ENCODE assay signal across 8 mouse cellular contexts in the genomic region with DNA sequence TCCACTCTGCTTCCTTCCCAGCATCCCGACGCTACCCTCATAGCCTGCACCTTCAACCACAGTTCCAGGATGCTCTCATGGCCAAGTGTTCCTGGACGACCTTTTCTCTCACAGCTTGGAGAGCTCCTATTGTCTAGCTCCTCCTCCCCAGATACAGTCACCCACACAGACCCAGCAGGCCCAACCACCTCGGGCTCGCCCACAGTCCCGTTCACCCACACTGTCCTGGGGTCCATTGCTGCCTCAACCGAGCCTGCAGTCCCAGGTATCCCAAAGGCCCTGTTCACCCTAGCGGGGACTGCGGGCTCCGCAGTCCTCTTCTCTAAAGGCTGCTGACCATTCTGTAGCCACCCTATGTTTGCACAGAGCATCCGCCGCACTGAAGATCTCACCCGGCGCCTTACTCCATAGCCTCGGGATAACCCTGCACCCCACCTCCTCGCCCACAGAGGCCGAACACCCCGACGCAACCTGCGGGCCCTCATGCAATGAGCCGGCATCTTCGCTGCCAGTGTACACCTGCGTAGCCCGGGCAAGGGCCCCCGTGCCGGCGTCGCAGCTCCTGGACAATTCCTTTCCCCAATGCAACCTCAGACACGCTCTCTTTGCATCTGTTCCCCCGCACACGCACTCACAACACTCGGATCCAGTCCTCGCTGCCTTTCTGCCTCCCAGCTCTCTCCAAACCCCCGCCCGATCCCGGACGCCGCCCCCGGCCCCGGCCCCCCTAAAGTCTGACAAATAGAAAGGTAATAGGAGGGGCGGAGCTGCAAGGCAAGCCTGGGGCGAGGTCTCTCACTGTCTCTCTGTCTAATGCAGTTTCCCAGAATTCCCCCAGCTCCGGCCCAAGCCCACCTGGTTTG. TPM values are rescaled to one million over a fixed set of nuclear protein-coding genes. Genes with fewer than 3 reads are reported as not detected.
DNase-seq lines count a peak whose midpoint lies in the region; ATAC-seq and TF ChIP-seq lines count a peak whose summit lies in the region.

A gene (minus strand): TSS at position 500 of the 863 bp plus-strand sequence.

- peak; percentile 94 for DNase-seq in heart, adult 11 months
- DNase-seq in heart, postnatal 25 days (ENCODE audit: low spot score): no peak
- DNase-seq in layer of hippocampus, postnatal 10 days (ENCODE audit: low spot score in 2 of 2): peak; percentile 29 to 45

- ATAC-seq in heart, embryonic 15.5 days (replicated peaks; ENCODE audit: insufficient number of reproducible peaks, insufficient read depth, low FRiP score, low read depth): peak; percentile 36; the same call in 1 of the 2 replicates
- ATAC-seq in stomach, embryonic 14.5 days (ENCODE audit: insufficient number of reproducible peaks, insufficient read depth, low FRiP score, low read depth): peak; percentile 38; the same call in 1 of the 2 replicates

- under 1% methylated on average over 43 of the region's 43 CpGs for WGBS in heart, embryonic 15.5 days
- whole genome bisulfite sequencing in stomach, embryonic 14.5 days: under 1% methylated on average over 43 of the region's 43 CpGs

- TF ChIP-seq CTCF in ES-Bruce4 (IDR thresholded peaks at IDR 0.05; ENCODE audit: low read depth, low read length): no peak
- TF ChIP-seq CTCF in cortical plate, adult 2 months (IDR thresholded peaks at IDR 0.05; ENCODE audit: extremely low read depth, insufficient read depth, low read length): no peak

- H3K4me2 ChIP-seq in heart, embryonic 15.5 days: peak within 1 kb of the TSS; percentile 93
- peak within 1 kb of the TSS; percentile 91 for H3K4me2 ChIP-seq in stomach, embryonic 14.5 days (replicated peaks; ENCODE audit: low read depth, low read length)

- intact Hi-C loops in heart, postnatal 25 days (cut with DNase I): loop anchor here (5.0 kb wide), 1 partner anchor 154 kb away; no protein-coding TSS in a partner anchor

- peak within 1 kb of the TSS; percentile 73 for H3K27ac ChIP-seq in ES-Bruce4 (ENCODE audit: insufficient read depth, low read length)
- H3K27ac ChIP-seq in cortical plate, adult 2 months (ENCODE audit: insufficient read depth, low read length): peak within 1 kb of the TSS; percentile 66
- H3K27ac ChIP-seq in heart, embryonic 15.5 days: peak within 1 kb of the TSS; percentile 56
- peak within 1 kb of the TSS; percentile 69; the same call in 1 of the 2 replicates for H3K27ac ChIP-seq in stomach, embryonic 14.5 days (ENCODE audit: low read length)

- peaks cover 9% of the 10 kb centered on the region for H3K36me3 ChIP-seq in ES-Bruce4 (ENCODE audit: control insufficient read depth, insufficient read depth, low read length, poor library complexity, severe bottlenecking)
- H3K36me3 ChIP-seq in heart, embryonic 15.5 days: peaks cover 19% of the 10 kb centered on the region
- peaks cover 39% of the 10 kb centered on the region for H3K36me3 ChIP-seq in megakaryocyte, embryonic 14.5 days (replicated peaks; ENCODE audit: low read length)
- peaks cover 22% of the 10 kb centered on the region for H3K36me3 ChIP-seq in stomach, embryonic 14.5 days (ENCODE audit: control insufficient read depth, insufficient read depth, low read length)

- H3K27me3 ChIP-seq in ES-Bruce4 (ENCODE audit: control insufficient read depth, insufficient read depth, low read length, poor library complexity, severe bottlenecking): no peaks in the 10 kb centered on the region
- H3K27me3 ChIP-seq in heart, embryonic 15.5 days: no peaks in the 10 kb centered on the region
- no peaks in the 10 kb centered on the region for H3K27me3 ChIP-seq in megakaryocyte, embryonic 14.5 days (replicated peaks)
- H3K27me3 ChIP-seq in stomach, embryonic 14.5 days (ENCODE audit: control insufficient read depth, insufficient read depth, low read length): no peaks in the 10 kb centered on the region

- H3K4me1 ChIP-seq in ES-Bruce4 (ENCODE audit: control insufficient read depth, insufficient read depth, low read length): no peaks in the 10 kb centered on the region
- peaks cover 4% of the 10 kb centered on the region for H3K4me1 ChIP-seq in cortical plate, adult 2 months (ENCODE audit: control insufficient read depth, insufficient read depth, low read length)
- peaks cover 19% of the 10 kb centered on the region for H3K4me1 ChIP-seq in heart, embryonic 15.5 days (replicated peaks)
- peaks cover 40% of the 10 kb centered on the region for H3K4me1 ChIP-seq in megakaryocyte, embryonic 14.5 days
- peaks cover 10% of the 10 kb centered on the region for H3K4me1 ChIP-seq in stomach, embryonic 14.5 days (ENCODE audit: control insufficient read depth, insufficient read depth, low read length)

- TF ChIP-seq POLR2A in ES-Bruce4 (IDR thresholded peaks at IDR 0.05; ENCODE audit: insufficient read depth, low read length): no peak
- 0 out of 2 replicates have a peak, but pooled peaks have one; percentile 6 for TF ChIP-seq POLR2A in cortical plate, adult 2 months (IDR thresholded peaks at IDR 0.05; ENCODE audit: extremely low read depth, insufficient read depth, low read length)

- H3K4me3 ChIP-seq in ES-Bruce4 (ENCODE audit: low read depth, low read length): peak within 1 kb of the TSS; percentile 90
- H3K4me3 ChIP-seq in cortical plate, adult 2 months (ENCODE audit: insufficient read depth, low read length): peak within 1 kb of the TSS; percentile 90
- H3K4me3 ChIP-seq in heart, embryonic 15.5 days: peak within 1 kb of the TSS; percentile 82
- H3K4me3 ChIP-seq in megakaryocyte, embryonic 14.5 days (replicated peaks): peak within 1 kb of the TSS; percentile 96
- peak within 1 kb of the TSS; percentile 84 for H3K4me3 ChIP-seq in stomach, embryonic 14.5 days (ENCODE audit: low read depth, low read length)

- peak within 1 kb of the TSS; percentile 76 for H3K9ac ChIP-seq in ES-Bruce4 (ENCODE audit: low read depth, poor library complexity, severe bottlenecking)
- H3K9ac ChIP-seq in heart, embryonic 15.5 days: peak within 1 kb of the TSS; percentile 82
- peak within 1 kb of the TSS; percentile 65 for H3K9ac ChIP-seq in stomach, embryonic 14.5 days (replicated peaks; ENCODE audit: low read depth, low read length)

- no peaks in the 10 kb centered on the region for H3K9me3 ChIP-seq in ES-Bruce4 (replicated peaks; ENCODE audit: control insufficient read depth, insufficient read depth, low read length, poor library complexity, severe bottlenecking)
- no peaks in the 10 kb centered on the region for H3K9me3 ChIP-seq in heart, embryonic 15.5 days (replicated peaks)
- no peaks in the 10 kb centered on the region for H3K9me3 ChIP-seq in megakaryocyte, embryonic 14.5 days
- no peaks in the 10 kb centered on the region for H3K9me3 ChIP-seq in stomach, embryonic 14.5 days (ENCODE audit: control insufficient read depth, low read depth, low read length)

- TF ChIP-seq EP300 in ES-Bruce4 (IDR thresholded peaks at IDR 0.05; ENCODE audit: insufficient read depth, low read depth, low read length): no peak

RNA-seq across cellular contexts. Expression of the gene that starts here (rescaled TPM):
- under 1 TPM; 0.13 to 0.17 TPM for total RNA-seq in heart, postnatal 25 days (2021)
- 4.4 and 5.1 TPM in 2 replicates for polyA plus RNA-seq in ES-Bruce4 (2011; ENCODE audit: insufficient read depth, insufficient read length, low read depth, missing spikeins)
- polyA plus RNA-seq in cortical plate, adult 2 months (2012; rRNA removed): 7.0 and 8.0 TPM in 2 replicates
- polyA plus RNA-seq in heart, embryonic 15.5 days (2015; fragmentation: Nextera tagmentation; extraction: Ambion mirVana): 0.09 and 0.23 TPM in 2 replicates
- total RNA-seq in layer of hippocampus, postnatal 10 days (2021): 10 to 100 TPM; 11.2 to 14.3 TPM
- polyA plus RNA-seq in megakaryocyte, embryonic 14.5 days (2012; ENCODE audit: insufficient read depth, low replicate concordance): not detected in 2 replicates
- not detected in 2 replicates for polyA plus RNA-seq in stomach, embryonic 14.5 days (2014; fragmentation: Nextera tagmentation; extraction: Ambion mirVana)

Comparison
In these comparisons a context has a peak if more than half of its experiments do, and no peak if none do; other contexts are left out.
1. RNA of the gene that starts here (total RNA-seq): 11.2 to 14.3 TPM in layer of hippocampus, postnatal 10 days; 0.13 to 0.17 TPM in heart, postnatal 25 days; every median in the first group is over 10 times any median in the second.
2. Peak in ATAC-seq, H3K4me3 ChIP-seq, H3K27ac ChIP-seq, H3K9ac ChIP-seq and H3K4me2 ChIP-seq in heart, embryonic 15.5 days; RNA of the gene not detected or under 1 TPM.
3. Peak in ATAC-seq, H3K4me3 ChIP-seq, H3K27ac ChIP-seq, H3K9ac ChIP-seq and H3K4me2 ChIP-seq in stomach, embryonic 14.5 days; RNA of the gene not detected or under 1 TPM.
4. Peak in every context shown above with its lines, with median percentiles within 50 percentile points of each other: H3K27ac ChIP-seq, H3K4me3 ChIP-seq and H3K9ac ChIP-seq.